Mouse (Mus musculus): ENCODE data around the gene Tmem246.

The Tmem246 gene

DNA sequence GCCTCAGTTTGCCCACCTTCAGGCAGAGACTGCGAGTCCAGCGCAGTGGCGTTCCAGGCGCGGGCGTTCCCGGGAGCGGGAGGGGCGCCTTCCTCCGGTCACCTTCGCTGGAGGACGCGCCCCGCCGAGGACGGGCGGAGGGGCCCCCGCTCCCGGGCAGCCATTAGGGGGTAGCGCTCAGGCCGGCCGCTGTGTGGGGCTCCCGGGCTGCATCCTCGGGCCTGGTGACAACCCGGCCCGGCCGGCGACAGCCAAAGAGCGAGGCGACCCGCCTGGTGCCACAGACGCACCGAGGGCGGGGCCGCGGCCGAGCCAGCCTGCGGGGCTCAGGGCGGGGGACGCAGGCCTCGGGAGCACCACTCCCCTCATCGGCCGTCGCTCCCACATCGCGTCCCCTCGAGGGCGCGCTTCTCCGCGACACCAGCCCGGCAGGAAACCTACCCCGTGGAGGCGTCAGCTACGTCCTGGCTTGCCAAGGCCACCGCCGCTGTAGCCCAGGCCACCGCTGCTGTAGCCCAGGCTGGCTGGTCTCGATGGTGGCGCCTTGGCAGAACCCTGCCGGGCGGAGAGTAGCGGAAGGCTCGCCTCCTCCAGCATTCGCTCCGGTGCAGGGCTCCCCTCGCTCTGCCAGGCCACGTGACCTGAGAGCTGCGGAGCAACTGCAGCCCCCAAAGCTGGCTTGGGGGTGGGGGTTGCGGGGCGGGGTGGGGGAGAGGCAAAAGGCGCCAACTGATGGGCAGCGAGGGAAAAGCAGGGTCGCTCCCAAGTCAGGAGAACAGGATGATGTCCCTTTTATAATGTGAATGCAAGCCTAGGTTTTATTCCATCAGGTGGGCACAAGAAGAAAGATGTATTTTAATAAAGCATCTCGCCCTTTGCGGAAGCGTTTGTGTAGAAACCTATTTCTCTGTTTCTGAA, at the start of gene Tmem246:
Tmem246 (minus strand) TSS at position 694 of the 918 bp plus-strand sequence.
- no peak for TF ChIP-seq GATA4 (IDR thresholded peaks at IDR 0.05; ENCODE audit: insufficient replicate concordance, low read length)

GRCm38 (mm10) chr4:49639913-49640312, 42.2 kb upstream of the Tmem246 start:
- TF ChIP-seq GATA4 (IDR thresholded peaks at IDR 0.05; ENCODE audit: insufficient replicate concordance, low read length), result no peak

DNA sequence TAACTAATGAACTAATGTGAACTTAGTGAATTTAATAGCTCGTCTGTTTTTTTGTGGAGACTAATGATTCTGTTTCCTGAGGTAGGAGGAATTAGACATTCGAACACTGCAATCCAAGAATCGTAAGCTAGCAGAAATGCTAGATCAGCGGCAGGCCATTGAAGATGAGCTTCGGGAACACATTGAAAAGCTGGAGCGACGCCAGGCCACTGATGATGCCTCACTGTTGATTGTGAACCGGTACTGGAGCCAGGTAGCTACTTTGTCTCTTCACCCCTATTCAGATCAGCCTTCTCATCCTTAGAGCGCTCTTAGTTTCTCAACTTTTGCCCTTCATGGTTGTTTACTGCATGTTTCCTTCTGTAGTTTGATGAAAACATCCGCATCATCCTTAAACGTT, 40.1 kb upstream of the Tmem246 start:
- TF ChIP-seq GATA4 (IDR thresholded peaks at IDR 0.05; ENCODE audit: insufficient replicate concordance, low read length), result no peak

GRCm38 (mm10) chr4:49632139-49632481, 34.4 kb upstream of the Tmem246 start:
- no peak for TF ChIP-seq GATA4 (IDR thresholded peaks at IDR 0.05; ENCODE audit: insufficient replicate concordance, low read length)

DNA sequence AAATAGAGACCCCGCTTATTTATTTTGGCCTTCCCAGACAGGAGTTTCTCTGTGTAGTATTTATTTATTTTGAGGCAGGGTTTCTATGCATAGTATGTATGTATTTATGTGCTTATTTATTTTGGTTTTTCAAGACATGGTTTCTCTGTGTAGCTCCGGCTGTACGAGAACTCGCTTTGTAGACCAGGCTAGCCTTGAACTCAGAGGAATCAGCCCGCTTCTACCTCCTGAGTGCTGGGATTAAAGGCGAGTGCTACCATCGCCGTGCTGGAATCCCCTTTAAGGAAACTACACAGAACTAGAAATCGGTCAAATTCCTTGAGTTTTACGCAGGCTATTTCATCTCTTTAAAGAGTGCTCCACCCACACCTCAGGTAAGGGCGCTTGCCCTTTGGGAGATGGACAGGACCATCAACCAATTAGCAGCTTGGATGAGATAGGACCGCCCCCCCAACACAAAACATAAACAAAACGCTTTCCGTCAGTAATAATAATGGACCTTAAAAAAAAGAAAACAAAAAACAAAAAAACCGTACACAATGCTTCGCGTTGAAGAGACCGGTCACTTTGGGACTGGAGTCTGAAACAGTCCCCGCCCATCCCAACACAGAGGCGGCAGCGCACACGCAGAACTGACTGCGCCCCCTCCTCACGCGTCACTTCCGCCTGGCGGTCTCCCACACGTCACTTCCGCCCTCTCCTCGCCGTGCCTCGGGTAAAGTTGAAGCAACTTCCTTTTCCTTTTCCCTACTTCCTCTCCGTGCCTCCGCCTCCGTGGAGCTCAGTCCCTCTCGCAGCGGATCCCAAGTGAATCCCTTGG, 33.9 kb upstream of the Tmem246 start, which contains the start of gene Rnf20:
Rnf20 (plus strand) TSS at position 688 of the 820 bp plus-strand sequence.
- TF ChIP-seq GATA4 (IDR thresholded peaks at IDR 0.05; ENCODE audit: insufficient replicate concordance, low read length), result no peak

DNA sequence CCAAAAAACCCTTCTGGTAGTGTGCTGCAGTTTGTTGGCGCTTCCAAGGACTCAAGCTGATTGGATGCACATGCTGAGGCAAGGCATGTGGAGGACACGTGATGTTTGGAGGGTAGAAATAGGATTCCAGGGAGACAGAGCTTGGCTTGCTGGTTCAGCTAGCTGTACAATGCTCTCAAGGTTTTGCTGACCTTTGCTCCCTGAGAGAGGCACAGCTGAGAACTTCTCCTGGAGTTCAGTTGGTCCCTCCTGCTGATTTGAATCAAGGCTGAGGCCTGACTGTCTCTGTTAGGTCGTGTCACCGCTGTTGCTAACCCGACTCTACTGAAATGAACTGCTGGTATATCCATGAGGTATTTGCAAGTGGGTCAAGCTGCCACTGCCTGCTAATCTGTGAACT, 31.3 kb upstream of the Tmem246 start:
- no peak for TF ChIP-seq GATA4 (IDR thresholded peaks at IDR 0.05; ENCODE audit: insufficient replicate concordance, low read length)

DNA sequence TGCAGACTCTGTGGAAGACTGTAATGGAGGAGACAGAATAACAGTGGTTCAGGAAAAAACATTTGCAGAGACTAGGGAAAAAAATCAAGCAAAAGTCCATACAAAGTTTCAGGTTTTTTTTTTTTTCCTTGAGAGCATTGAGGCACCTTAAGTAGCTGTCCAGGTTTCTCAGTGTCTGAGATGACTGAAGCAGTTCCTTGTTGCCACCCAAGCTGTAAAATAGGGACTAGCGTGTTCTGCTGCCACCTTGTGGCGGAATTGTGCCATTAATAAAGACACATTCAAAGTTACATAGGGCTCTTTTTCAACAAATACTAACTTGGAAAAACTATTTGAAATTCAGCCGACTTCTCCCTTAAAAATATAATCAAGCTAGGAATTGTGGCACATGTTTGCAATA, 29.3 kb upstream of the Tmem246 start:
- TF ChIP-seq GATA4 (IDR thresholded peaks at IDR 0.05; ENCODE audit: insufficient replicate concordance, low read length), result no peak

DNA sequence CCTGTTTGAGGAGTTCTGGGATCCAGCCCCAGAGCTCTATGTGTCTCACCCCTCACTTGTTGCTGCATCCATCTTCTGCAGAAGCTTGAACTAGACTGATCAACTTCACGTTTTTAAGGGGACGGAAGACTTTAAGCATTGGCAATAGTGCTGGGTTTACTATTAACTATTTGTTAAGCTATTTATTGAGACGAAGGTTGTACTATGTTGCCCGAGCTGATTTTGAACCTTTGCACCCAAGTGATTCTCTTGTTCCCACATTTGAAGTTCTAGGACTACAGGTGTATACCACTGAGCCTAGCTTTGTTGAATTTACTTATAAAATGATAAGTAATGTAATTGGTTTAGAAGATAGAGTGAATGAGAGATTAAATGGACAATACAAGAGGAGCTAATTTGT, 26.2 kb upstream of the Tmem246 start:
- TF ChIP-seq GATA4 (IDR thresholded peaks at IDR 0.05; ENCODE audit: insufficient replicate concordance, low read length), result no peak

- TF ChIP-seq GATA4 (IDR thresholded peaks at IDR 0.05; ENCODE audit: insufficient replicate concordance, low read length), result no peak
Measured at GRCm38 (mm10) chr4:49622272-49622671, 24.6 kb upstream of the Tmem246 start.

GRCm38 (mm10) chr4:49616924-49617323, 19.2 kb upstream of the Tmem246 start:
- no peak for TF ChIP-seq GATA4 (IDR thresholded peaks at IDR 0.05; ENCODE audit: insufficient replicate concordance, low read length)

DNA sequence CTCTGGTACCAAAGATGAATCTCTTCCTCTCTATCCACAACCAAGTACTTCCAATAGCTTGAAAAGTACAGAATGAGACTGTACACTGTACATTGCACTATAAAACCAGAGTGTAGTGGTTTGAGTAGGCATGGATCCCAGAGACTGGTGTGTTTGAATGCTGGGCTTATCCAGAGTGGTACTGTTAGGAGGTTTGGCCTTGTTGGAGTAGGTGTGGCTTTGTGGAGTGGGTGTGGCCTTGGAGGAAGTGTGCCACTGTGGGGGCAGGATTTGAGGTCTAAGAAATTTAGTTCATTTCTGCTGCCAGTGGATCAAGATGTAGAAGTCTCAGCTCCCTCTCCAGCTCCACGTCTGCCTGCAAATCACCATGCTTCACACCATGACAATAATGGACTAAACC, 7.8 kb upstream of the Tmem246 start:
- TF ChIP-seq GATA4 (IDR thresholded peaks at IDR 0.05; ENCODE audit: insufficient replicate concordance, low read length), result no peak

- no peak for TF ChIP-seq GATA4 (IDR thresholded peaks at IDR 0.05; ENCODE audit: insufficient replicate concordance, low read length)
Measured at GRCm38 (mm10) chr4:49604616-49605015, 6.9 kb upstream of the Tmem246 start.

GRCm38 (mm10) chr4:49604016-49604546, 6.4 kb upstream of the Tmem246 start:
- TF ChIP-seq GATA4 (IDR thresholded peaks at IDR 0.05; ENCODE audit: insufficient replicate concordance, low read length), result no peak

DNA sequence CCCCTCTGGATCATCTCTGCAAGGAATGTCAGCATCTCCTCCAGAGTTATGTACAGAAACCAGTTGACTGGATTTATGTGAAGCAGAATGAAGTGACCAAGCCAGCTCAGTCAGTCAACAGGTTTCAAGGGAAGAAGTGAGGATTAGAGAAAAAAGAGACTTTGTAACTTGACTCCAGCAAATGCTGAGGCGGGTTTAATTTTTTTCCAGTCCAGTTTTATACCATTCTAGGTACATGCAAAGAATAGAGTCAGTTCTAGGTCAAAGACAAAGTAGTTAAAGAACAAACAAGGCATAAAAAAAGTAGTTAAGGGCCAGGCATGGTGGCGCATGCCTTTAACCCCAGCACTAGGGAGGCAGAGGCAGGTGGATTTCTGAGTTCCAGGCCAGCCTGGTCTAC, 5.5 kb upstream of the Tmem246 start:
- TF ChIP-seq GATA4 (IDR thresholded peaks at IDR 0.05; ENCODE audit: insufficient replicate concordance, low read length), result no peak

GRCm38 (mm10) chr4:49596846-49597182, 862 bp downstream of the Tmem246 start:
- TF ChIP-seq GATA4 (IDR thresholded peaks at IDR 0.05; ENCODE audit: insufficient replicate concordance, low read length), result no peak

GRCm38 (mm10) chr4:49590152-49590551, 7.5 kb downstream of the Tmem246 start:
- TF ChIP-seq GATA4 (IDR thresholded peaks at IDR 0.05; ENCODE audit: insufficient replicate concordance, low read length), result no peak

Measured in liver, adult (tissue).